Mouse (Mus musculus) midbrain, embryonic 15.5 days (tissue): ENCODE measurements around the gene Arid1b. TPM values are rescaled to one million over a fixed set of nuclear protein-coding genes. Genes with fewer than 3 reads are reported as not detected.

ENCODE experiments used
- ATAC-seq: fragments of 200-750 bp; cut with Nextera tagmentation; replicated peaks from 2 replicates; pipeline ENCODE4 v1.8.0; 2017; ENCODE audit warnings: moderate TSS enrichment
- H3K27ac ChIP-seq: fragments of 300-500 bp; sonication (generic); 2 replicates; pipeline ENCODE4 v1.5.1; 2015; ENCODE audit warnings: mild to moderate bottlenecking, inconsistent platforms
- H3K27me3 ChIP-seq: fragments of 300-500 bp; sonication (generic); replicated peaks from 2 replicates; pipeline ENCODE4 v1.6.1; 2015; ENCODE audit warnings: inconsistent platforms
- H3K36me3 ChIP-seq: fragments of 300-500 bp; sonication (generic); replicated peaks from 2 replicates; pipeline ENCODE4 v1.6.1; 2015; ENCODE audit warnings: inconsistent platforms
- H3K4me1 ChIP-seq: fragments of 300-500 bp; sonication (generic); 2 replicates; pipeline ENCODE4 v1.6.1; 2015; ENCODE audit warnings: inconsistent platforms
- H3K4me2 ChIP-seq: fragments of 300-500 bp; sonication (generic); 2 replicates; pipeline ENCODE4 v1.6.1; 2015; ENCODE audit warnings: inconsistent platforms, mild to moderate bottlenecking, moderate library complexity
- H3K4me3 ChIP-seq: fragments of 300-500 bp; sonication (generic); 2 replicates; pipeline ENCODE4 v1.5.1; 2015; ENCODE audit warnings: mild to moderate bottlenecking, inconsistent platforms
- H3K9ac ChIP-seq: fragments of 300-500 bp; sonication (generic); 2 replicates; pipeline ENCODE4 v1.6.1; 2015; ENCODE audit warnings: mild to moderate bottlenecking, inconsistent platforms
- H3K9me3 ChIP-seq: fragments of 300-500 bp; sonication (generic); 2 replicates; pipeline ENCODE4 v1.6.1; 2016; ENCODE audit warnings: inconsistent platforms
- WGBS: fragments of 180-500 bp; shearing (Covaris S2); methylation state at CpG from one replicate; pipeline ENCODE4 v1.1.7; 2015; ENCODE audit warnings: mixed read lengths; 5-methylcytosine and 5-hydroxymethylcytosine counted together
- polyA plus RNA-seq: library from polyadenylated mRNA; unstranded; fragments of >200 nt; fragmentation: Nextera tagmentation; extraction: Ambion mirVana; gene quantifications from 2 replicates; pipeline ENCODE4 v1.2.1, GENCODE M21; 2015

Gene Arid1b
- polyA plus RNA-seq, 1 experiment from 2014 or later = 16.5 TPM

DNA sequence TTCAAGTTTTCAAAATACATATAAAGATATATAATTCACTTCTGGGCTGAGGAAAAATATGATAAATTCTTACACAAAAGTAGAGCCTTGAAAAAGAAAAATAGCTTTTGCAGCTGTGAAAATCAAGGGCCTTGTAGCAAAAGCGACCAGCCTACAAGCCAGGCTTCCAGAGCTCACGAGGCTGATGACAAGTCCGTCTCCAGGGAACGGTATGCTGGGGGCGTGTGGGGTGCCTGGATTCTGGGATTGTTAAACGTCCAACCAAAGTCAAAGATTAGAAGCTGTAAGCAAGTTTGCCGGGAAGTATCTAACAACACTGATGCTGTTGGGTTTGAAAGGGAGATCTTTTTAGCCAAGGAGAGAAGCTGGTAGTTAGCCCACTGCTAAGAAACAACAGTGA lies 377.4 kb downstream of the Arid1b start:
- 62% methylated on average over 7 of the region's 7 CpGs for WGBS
- no peak overlapping the region for H3K27ac ChIP-seq
- H3K4me2 ChIP-seq = no peak overlapping the region
- no peak overlapping the region for H3K9ac ChIP-seq
- no peak overlapping the region for H3K4me3 ChIP-seq
- no peaks in the 10 kb centered on the region for H3K36me3 ChIP-seq
- no peaks in the 10 kb centered on the region for H3K9me3 ChIP-seq
- peaks cover 1% of the 10 kb centered on the region; the same call in 1 of the 2 replicates for H3K4me1 ChIP-seq
- no peaks in the 10 kb centered on the region for H3K27me3 ChIP-seq
- no peak for ATAC-seq

DNA sequence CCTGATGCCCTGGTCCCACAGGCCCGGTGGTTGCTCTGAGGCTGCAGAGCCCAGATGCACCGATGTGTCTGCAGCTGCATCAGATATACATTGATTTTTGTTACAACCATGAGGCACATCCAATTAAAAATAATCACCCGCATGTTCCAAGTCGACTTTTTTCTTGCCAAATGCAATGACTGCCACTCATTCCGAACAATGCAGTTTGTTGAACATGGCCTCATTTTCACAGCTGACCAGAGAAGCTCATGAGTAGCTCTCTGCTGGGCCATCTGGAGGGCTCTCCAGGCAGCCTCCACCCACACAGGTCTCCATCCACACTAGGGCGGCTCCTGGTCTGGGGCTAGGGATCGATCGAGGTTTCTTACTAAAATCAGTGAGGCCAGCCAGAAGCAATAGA lies 378.8 kb downstream of the Arid1b start:
- Histone ChIP-seq H3K4me3 (no peak overlapping the region), H3K4me1 (peaks cover 15% of the 10 kb centered on the region), H3K27me3 (no peaks in the 10 kb centered on the region), H3K4me2 (no peak overlapping the region), H3K36me3 (no peaks in the 10 kb centered on the region), H3K27ac (no peak overlapping the region), H3K9ac (no peak overlapping the region), H3K9me3 (no peaks in the 10 kb centered on the region)
- ATAC-seq = no peak
- 73% methylated on average over 8 of the region's 8 CpGs for WGBS

DNA sequence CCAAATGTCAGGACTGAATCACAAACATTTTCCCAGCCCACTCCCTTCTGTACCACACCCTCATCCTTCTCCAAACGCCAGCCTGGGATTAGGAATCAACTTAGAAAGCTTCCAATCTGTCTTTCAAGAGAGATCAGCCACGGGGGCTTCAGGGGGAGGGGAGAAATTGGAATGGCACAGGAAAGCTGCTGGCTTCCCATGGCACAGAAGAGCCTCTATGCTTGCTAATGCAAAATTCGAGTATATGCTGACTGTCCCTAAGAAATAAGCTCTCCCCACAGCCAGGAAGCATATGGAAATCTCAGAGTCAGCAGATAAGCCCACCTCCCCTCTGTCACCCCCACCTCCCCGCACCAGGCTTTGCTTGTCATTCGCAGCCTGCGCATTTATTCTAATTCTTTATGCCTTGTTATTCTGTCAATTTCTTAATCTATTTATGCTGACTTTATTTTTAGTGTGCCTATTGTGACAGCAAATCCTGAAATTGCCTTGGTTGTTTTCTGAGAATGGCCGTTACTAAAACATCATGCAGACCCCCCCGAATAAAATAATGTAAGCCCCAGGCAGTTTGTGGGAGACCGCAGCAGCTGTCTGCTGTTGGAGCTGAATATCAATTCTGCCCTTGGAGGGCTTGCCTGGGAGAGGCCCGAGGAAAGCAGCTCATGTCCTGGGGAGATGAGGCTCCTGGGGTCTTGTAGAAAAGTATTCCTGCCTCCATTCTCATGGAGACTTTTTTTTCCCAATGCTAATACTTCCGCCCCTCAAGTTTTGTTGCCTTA lies 383.2 kb downstream of the Arid1b start:
- no peak overlapping the region for H3K4me3 ChIP-seq
- no peaks in the 10 kb centered on the region for H3K36me3 ChIP-seq
- H3K9ac ChIP-seq = no peak overlapping the region
- no peaks in the 10 kb centered on the region for H3K9me3 ChIP-seq
- 11% methylated on average over 11 of the region's 11 CpGs for WGBS
- H3K27ac ChIP-seq = peak overlapping the region; percentile 52
- H3K4me1 ChIP-seq = peaks cover 17% of the 10 kb centered on the region
- peak; percentile 67 for ATAC-seq
- H3K27me3 ChIP-seq = no peaks in the 10 kb centered on the region
- H3K4me2 ChIP-seq = no peak overlapping the region; the same call in 1 of the 2 replicates

DNA sequence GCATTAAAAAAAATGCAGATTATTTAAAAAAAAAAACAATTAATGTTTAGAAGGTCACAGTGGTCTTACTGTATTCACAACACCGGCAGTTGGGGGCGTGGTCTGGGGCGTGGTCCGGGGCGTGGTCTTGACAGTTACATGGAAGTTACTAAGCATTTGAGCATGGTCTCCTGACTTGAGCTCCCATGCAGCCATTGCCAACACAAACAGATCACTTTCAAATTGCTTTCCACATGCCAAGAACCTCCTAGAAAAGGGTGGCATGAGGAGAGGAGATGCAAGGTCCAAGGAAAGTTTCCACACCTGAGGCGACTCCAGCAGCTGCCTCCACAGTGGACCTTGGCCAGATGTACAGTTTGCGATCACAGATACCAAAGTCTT lies 383.8 kb downstream of the Arid1b start:
- no peak for ATAC-seq
- Histone ChIP-seq H3K9ac (no peak overlapping the region), H3K36me3 (no peaks in the 10 kb centered on the region), H3K4me3 (no peak overlapping the region), H3K4me2 (no peak overlapping the region), H3K27ac (no peak overlapping the region), H3K4me1 (peaks cover 17% of the 10 kb centered on the region), H3K27me3 (no peaks in the 10 kb centered on the region), H3K9me3 (no peaks in the 10 kb centered on the region)
- 31% methylated on average over 7 of the region's 7 CpGs for WGBS

DNA sequence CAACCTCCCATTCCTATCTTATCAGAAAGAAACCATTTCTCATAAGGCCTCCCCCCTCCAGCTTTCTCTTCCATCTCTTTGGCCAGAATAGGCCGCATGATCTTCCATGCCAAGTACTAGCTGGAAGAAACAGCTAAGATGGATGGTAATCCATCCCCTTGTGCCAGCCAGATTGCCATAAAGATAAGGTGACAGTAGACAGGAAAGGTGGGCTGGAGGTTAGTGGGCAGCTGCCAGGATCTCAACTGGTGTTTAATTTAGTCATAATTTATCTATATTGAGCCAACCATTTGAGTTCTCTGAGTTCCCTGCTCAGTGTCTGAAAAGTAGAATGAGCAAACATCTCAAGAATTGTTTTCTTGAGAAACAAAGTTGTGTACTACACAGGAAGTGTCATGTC lies 391.6 kb downstream of the Arid1b start:
- no peak overlapping the region for H3K27ac ChIP-seq
- H3K27me3 ChIP-seq = no peaks in the 10 kb centered on the region
- H3K4me2 ChIP-seq = no peak overlapping the region
- 100% methylated on average over 1 of the region's 1 CpGs for WGBS
- H3K4me3 ChIP-seq = no peak overlapping the region
- H3K36me3 ChIP-seq = no peaks in the 10 kb centered on the region
- ATAC-seq = no peak
- peaks cover 4% of the 10 kb centered on the region for H3K4me1 ChIP-seq
- H3K9me3 ChIP-seq = no peaks in the 10 kb centered on the region
- H3K9ac ChIP-seq = no peak overlapping the region

DNA sequence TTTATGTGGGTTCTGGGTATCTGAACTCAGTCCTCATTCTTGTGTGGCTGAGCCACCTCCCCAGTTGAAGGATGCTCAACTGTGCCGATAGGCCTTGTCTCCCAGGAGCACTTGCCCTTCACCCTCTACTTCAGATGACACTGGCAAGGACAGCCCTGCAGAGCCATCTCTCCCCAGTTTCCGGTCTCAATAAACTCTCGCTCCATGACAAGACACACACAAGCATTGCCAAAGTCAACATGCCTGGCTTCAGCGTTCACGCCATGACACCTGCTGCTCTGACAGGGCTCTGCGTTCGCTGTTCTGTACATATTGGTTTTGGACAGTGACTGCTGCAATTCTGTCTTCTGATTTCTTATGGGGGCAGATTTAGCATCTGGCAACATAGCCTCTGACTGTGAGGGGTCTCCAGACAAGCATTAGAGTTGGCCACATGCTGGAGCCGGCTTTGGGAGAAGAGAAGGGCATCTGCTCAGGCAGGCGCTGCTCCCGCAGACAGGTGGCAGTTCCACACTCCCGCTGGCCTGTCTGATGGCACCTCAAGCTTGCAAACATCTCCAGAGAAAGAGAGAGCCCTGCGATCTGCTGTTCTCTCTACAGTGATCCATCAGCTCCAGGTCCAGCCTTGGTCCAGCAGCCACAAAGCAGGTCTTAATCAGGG lies 392.9 kb downstream of the Arid1b start:
- H3K27me3 ChIP-seq = no peaks in the 10 kb centered on the region
- WGBS = 86% methylated on average over 12 of the region's 12 CpGs
- H3K27ac ChIP-seq = no peak overlapping the region
- no peak overlapping the region for H3K4me3 ChIP-seq
- no peaks in the 10 kb centered on the region for H3K9me3 ChIP-seq
- H3K4me1 ChIP-seq = peaks cover 4% of the 10 kb centered on the region
- ATAC-seq = no peak
- no peak overlapping the region for H3K9ac ChIP-seq
- H3K4me2 ChIP-seq = no peak overlapping the region
- H3K36me3 ChIP-seq = no peaks in the 10 kb centered on the region

DNA sequence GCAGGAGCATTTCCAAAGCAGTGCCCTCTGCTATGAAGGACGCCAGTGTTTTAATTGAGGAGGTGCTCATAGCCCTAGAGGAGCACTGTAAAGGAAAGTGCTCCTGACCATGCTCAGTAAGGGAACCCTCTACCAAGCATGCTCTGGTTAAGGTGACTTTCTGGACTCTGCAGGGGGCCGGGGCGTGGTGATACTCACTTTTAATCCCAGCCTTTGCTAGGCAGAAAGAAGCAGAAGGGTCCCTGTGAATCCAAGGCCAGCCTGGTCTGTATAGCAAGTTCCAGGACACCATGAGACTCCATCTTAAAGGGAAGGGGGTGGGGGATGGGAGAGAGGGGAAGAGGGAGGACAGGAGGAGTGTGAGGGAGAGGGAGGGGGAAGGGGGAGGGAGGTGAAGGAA lies 394.2 kb downstream of the Arid1b start:
- H3K4me2 ChIP-seq = no peak overlapping the region
- H3K9ac ChIP-seq = no peak overlapping the region
- no peak overlapping the region for H3K27ac ChIP-seq
- no peaks in the 10 kb centered on the region for H3K9me3 ChIP-seq
- no peak overlapping the region for H3K4me3 ChIP-seq
- ATAC-seq = no peak
- peaks cover 4% of the 10 kb centered on the region for H3K4me1 ChIP-seq
- no peaks in the 10 kb centered on the region for H3K27me3 ChIP-seq
- H3K36me3 ChIP-seq = no peaks in the 10 kb centered on the region
- 74% methylated on average over 3 of the region's 3 CpGs for WGBS

DNA sequence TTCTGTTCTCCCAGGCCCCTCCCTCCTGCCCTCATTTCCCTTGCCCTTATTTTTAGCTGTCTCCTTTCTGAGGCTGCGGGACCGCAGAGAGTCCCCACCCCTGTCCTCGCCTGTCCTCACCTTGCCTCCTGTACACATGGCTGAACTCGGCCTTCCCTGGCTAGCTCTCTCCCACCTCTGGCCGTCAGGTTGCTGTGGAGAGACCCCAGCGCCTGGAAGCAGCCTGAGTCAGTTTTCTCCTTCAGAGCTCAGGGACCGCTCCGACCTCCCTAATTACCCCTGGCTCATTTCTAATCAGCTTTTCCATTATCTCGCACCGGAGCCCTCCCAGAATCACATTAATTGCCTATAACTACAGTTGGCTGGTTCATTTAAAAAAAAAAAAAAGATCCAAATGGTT lies 396.6 kb downstream of the Arid1b start:
- WGBS = 58% methylated on average over 10 of the region's 10 CpGs
- Histone ChIP-seq H3K9ac (no peak overlapping the region), H3K27me3 (no peaks in the 10 kb centered on the region), H3K27ac (no peak overlapping the region), H3K9me3 (no peaks in the 10 kb centered on the region), H3K4me3 (no peak overlapping the region), H3K4me1 (peaks cover 4% of the 10 kb centered on the region), H3K36me3 (no peaks in the 10 kb centered on the region), H3K4me2 (no peak overlapping the region)
- no peak for ATAC-seq

DNA sequence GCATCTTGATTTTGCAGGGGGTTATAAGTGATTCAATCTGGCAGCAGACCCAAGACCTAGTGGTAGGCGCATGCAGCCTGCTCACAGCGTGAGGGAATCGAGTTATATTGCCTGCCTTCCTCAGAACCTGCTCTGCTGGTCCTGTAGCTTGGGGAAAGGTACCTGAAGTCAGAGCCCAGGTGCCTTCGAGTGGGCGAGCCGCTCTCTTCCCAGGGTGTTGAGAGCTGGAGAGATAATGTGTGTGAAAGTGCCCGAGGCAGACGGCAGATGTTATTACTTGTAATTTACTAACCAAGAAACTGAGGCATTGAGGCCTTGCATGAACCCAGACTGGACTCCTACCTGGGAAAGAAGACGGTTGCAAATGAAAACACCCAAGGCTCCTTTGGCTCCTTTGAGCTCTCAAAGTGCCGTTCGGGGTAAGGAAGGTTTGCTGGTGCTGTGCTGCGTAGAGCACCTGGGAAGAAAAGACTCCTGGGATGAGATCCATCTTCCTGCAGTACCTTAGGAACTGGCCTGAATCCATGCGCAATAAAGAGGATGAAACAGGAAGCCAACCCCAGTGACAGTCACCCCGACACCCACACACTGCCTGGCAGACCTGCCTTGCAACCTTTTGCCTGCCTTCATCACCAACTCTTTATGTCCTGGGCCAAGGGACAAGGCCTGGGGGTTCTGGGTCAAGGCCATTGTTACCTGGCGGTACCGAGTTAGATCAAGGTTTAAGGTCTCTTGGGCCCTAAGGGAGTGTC lies 401.5 kb downstream of the Arid1b start:
- ATAC-seq = no peak
- no peak overlapping the region for H3K4me3 ChIP-seq
- H3K27ac ChIP-seq = no peak overlapping the region
- H3K36me3 ChIP-seq = no peaks in the 10 kb centered on the region
- WGBS = 88% methylated on average over 16 of the region's 16 CpGs
- 0 out of 2 replicates have a peak, but pooled peaks cover 5% of the 10 kb centered on the region for H3K27me3 ChIP-seq
- H3K9me3 ChIP-seq = no peaks in the 10 kb centered on the region
- H3K9ac ChIP-seq = no peak overlapping the region
- peaks cover 6% of the 10 kb centered on the region for H3K4me1 ChIP-seq
- no peak overlapping the region for H3K4me2 ChIP-seq

DNA sequence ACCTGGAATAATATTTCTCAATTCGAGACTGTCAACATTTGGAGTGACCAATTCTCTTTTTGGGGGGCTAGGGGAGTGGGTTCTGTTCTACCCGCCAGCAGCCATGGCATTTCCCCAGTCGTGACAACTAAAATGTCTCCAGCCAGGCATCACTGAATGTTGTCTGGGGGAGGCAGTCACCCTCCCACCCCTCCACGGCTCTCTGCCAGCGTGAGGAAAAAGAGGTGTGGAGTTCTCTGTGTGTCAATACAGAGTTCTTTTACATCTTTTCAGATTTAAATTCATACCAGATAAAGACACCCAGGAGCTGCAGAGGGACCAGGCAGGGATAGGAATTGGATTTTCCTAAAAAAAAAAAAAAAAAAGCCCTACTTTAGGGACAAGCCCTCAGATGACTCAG lies 402.1 kb downstream of the Arid1b start:
- no peak for ATAC-seq
- H3K9ac ChIP-seq = no peak overlapping the region
- H3K27ac ChIP-seq = no peak overlapping the region
- peaks cover 4% of the 10 kb centered on the region; the same call in 1 of the 2 replicates for H3K4me1 ChIP-seq
- H3K9me3 ChIP-seq = no peaks in the 10 kb centered on the region
- WGBS = 68% methylated on average over 5 of the region's 5 CpGs
- H3K4me3 ChIP-seq = no peak overlapping the region
- H3K36me3 ChIP-seq = no peaks in the 10 kb centered on the region
- 0 out of 2 replicates have a peak, but pooled peaks cover 5% of the 10 kb centered on the region for H3K27me3 ChIP-seq
- H3K4me2 ChIP-seq = no peak overlapping the region
